Mouse (Mus musculus): ENCODE results near the gene Ptbp2. TPM values are rescaled to one million over a fixed set of nuclear protein-coding genes. Genes with fewer than 3 reads are reported as not detected.

Gene Ptbp2
- total and polyA plus RNA-seq, 3 experiments: 17.7 to 35.9 (median 29.8) TPM

- peak overlapping the region; percentile 87 for H3K9ac ChIP-seq (ENCODE audit: insufficient read depth, low read depth)
- H3K4me3 ChIP-seq (replicated peaks in 1 of 3; ENCODE audit: low read depth in 2 of 3, low read length in 2 of 3, poor library complexity in 1 of 3): peak overlapping the region; percentile 55 to 100 (median 75)
- TF ChIP-seq ETS1 (conservative IDR thresholded peaks at IDR 0.05; ENCODE audit: low read depth, low read length) (no peak), UBTF (IDR thresholded peaks at IDR 0.05; ENCODE audit: low read depth, low read length) (peak; percentile 63; the same call in 1 of the 2 replicates), TCF12 (IDR thresholded peaks at IDR 0.05; ENCODE audit: low read depth, low read length) (0 out of 2 replicates have a peak, but pooled peaks have one; percentile 3), SIN3A (IDR thresholded peaks at IDR 0.05; ENCODE audit: low read length) (peak; percentile 34; the same call in 1 of the 2 replicates), MAX (IDR thresholded peaks at IDR 0.05; ENCODE audit: low read length) (peak; percentile 22; the same call in 1 of the 2 replicates), MAFK (IDR thresholded peaks at IDR 0.05; ENCODE audit: insufficient replicate concordance, low read length) (no peak), BHLHE40 (IDR thresholded peaks at IDR 0.05; ENCODE audit: low read depth, low read length) (0 out of 2 replicates have a peak, but pooled peaks have one; percentile 2), PAX5 (IDR thresholded peaks at IDR 0.05; ENCODE audit: low read length) (no peak), MXI1 (IDR thresholded peaks at IDR 0.05; ENCODE audit: low read depth, low read length) (0 out of 2 replicates have a peak, but pooled peaks have one; percentile 0), NELFE (IDR thresholded peaks at IDR 0.05; ENCODE audit: low read depth, low read length) (peak; percentile 73), POLR2A (IDR thresholded peaks at IDR 0.05; ENCODE audit: low read depth, low read length) (peak; percentile 68; the same call in 1 of the 2 replicates), HCFC1 (IDR thresholded peaks at IDR 0.05; ENCODE audit: low read depth, low read length) (0 out of 2 replicates have a peak, but pooled peaks have one; percentile 27)
- peaks cover 0 to 9% of the 10 kb centered on the region in 2 experiments for H3K36me3 ChIP-seq (replicated peaks in 1 of 2; ENCODE audit: control insufficient read depth in 1 of 2, insufficient read depth in 1 of 2, low read length in 1 of 2)
- dilution Hi-C loops (cut with MboI; ENCODE audit: extremely low pct_ligation_motif_present, extremely low pct_unique_long_range_greater_than_20kb, low sequenced_read_pairs): no loop called here
- H3K9me3 ChIP-seq (replicated peaks; ENCODE audit: low read length): no peaks in the 10 kb centered on the region
- peaks cover 30% of the 10 kb centered on the region for H3K79me2 ChIP-seq (replicated peaks; ENCODE audit: control insufficient read depth, extremely low read depth, insufficient read depth, poor library complexity, severe bottlenecking)
- peak overlapping the region; percentile 60 for H3K27ac ChIP-seq (ENCODE audit: insufficient read depth, low read depth)
- DNase-seq (ENCODE audit: extremely low read depth): peak; percentile 67
- H3K4me2 ChIP-seq (ENCODE audit: insufficient read depth, low read depth, poor library complexity, severe bottlenecking): peak overlapping the region; percentile 22
- H3K4me1 ChIP-seq (ENCODE audit: control insufficient read depth in 1 of 2, insufficient read depth in 2 of 2): peaks cover 7 to 26% of the 10 kb centered on the region in 2 experiments
- H3K27me3 ChIP-seq (replicated peaks): no peaks in the 10 kb centered on the region
- in situ Hi-C loops (cut with MboI; ENCODE audit: low pct_ligation_motif_present, low pct_unique_long_range_greater_than_20kb, low sequenced_read_pairs): no loop called here
Measured at GRCm38 (mm10) chr3:119782946-119783701, 1.1 kb downstream of the Ptbp2 start.

DNA sequence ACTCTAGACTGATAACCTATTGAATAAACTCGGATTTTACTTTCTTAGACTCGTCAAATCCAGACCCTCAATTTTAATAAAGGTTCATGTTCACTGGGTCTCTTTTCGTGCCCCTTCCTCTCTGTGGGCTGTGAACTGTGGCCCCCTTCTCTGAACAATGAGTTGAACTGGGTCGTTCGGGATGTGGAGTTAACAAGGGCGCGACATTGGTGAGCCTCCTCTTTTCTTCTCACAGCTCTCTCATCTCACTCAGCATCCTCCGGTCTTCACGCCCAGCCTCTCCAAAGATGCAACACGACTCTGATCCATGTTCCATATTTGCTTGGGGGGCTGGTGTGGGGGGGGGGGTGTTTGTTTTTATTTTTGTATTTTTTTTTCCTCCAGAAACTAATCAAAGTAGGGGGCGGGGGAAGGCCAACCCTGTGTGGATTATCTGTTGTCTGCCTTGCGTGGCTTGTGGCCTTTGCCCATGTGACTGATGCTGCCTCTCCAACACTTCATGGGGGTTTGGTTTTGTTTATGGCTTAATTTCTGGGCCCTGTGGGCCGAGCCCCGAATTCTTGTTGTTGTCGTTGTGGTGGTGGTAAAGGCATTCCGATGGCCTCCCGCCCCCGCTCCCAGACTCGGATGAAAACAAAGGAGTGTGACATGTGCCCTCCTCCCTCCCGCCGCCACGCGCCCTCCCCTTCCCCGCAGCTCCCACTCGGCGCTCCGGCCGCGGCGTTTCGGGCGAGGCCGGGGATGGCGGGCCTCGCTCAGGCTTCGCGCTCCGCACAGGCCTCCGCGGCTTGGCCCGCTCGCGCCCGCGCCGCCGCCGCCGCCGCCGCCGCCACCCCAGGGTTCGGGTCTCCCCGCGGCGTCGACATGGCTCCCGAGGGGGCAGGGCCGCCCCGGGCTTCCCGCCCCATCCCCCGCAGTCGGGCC, 2.0 kb downstream of the Ptbp2 start:
- peak; percentile 36 for DNase-seq (ENCODE audit: extremely low read depth)
- H3K9me3 ChIP-seq (replicated peaks; ENCODE audit: low read length): no peaks in the 10 kb centered on the region
- H3K4me2 ChIP-seq (ENCODE audit: insufficient read depth, low read depth, poor library complexity, severe bottlenecking): peak overlapping the region; percentile 85
- peak; percentile 5; the same call in 1 of the 2 replicates for TF ChIP-seq USF1 (IDR thresholded peaks at IDR 0.05; ENCODE audit: low read depth, low read length)
- TF ChIP-seq MXI1 (IDR thresholded peaks at IDR 0.05; ENCODE audit: low read depth, low read length): peak; percentile 72
- peak; percentile 23; the same call in 1 of the 2 replicates for TF ChIP-seq SIN3A (IDR thresholded peaks at IDR 0.05; ENCODE audit: low read length)
- TF ChIP-seq TCF12 (IDR thresholded peaks at IDR 0.05; ENCODE audit: low read depth, low read length): no peak
- TF ChIP-seq POLR2A (IDR thresholded peaks at IDR 0.05; ENCODE audit: low read depth, low read length): no peak
- 0 out of 2 replicates have a peak, but pooled peaks have one; percentile 61 for TF ChIP-seq MYC (IDR thresholded peaks at IDR 0.05; ENCODE audit: low read depth, low read length)
- H3K27ac ChIP-seq (ENCODE audit: insufficient read depth, low read depth): peak overlapping the region; percentile 60
- in situ Hi-C loops (cut with MboI; ENCODE audit: low pct_ligation_motif_present, low pct_unique_long_range_greater_than_20kb, low sequenced_read_pairs) (no loop called here), dilution Hi-C loops (cut with MboI; ENCODE audit: extremely low pct_ligation_motif_present, extremely low pct_unique_long_range_greater_than_20kb, low sequenced_read_pairs) (no loop called here)
- H3K4me3 ChIP-seq (replicated peaks in 1 of 3; ENCODE audit: low read depth in 2 of 3, low read length in 2 of 3, poor library complexity in 1 of 3): peak overlapping the region; percentile 74 to 100 (median 75)
- no peaks in the 10 kb centered on the region for H3K27me3 ChIP-seq (replicated peaks)
- peak overlapping the region; percentile 87 for H3K9ac ChIP-seq (ENCODE audit: insufficient read depth, low read depth)
- peaks cover 0 to 11% of the 10 kb centered on the region in 2 experiments for H3K36me3 ChIP-seq (replicated peaks in 1 of 2; ENCODE audit: control insufficient read depth in 1 of 2, insufficient read depth in 1 of 2, low read length in 1 of 2)
- H3K79me2 ChIP-seq (replicated peaks; ENCODE audit: control insufficient read depth, extremely low read depth, insufficient read depth, poor library complexity, severe bottlenecking): peaks cover 34% of the 10 kb centered on the region
- H3K4me1 ChIP-seq (ENCODE audit: control insufficient read depth in 1 of 2, insufficient read depth in 2 of 2): peaks cover 7 to 28% of the 10 kb centered on the region in 2 experiments

Data from CH12.LX (cell line).